Mouse (Mus musculus) heart, adult 2 months (tissue): ENCODE data around the gene Lfng.
A peak's percentile ranks its signal among the peaks of the same experiment; 100 is the strongest.

Experiments
- CTCF ChIP-seq: fragments of 200-600 bp; IDR thresholded peaks from 2 replicates; pipeline ENCODE4 v1.8.1; 2022; ENCODE audit warnings: antibody characterized with exemption, mild to moderate bottlenecking, moderate library complexity
- EP300 ChIP-seq: fragments of 200-500 bp; IDR thresholded peaks from 2 replicates; pipeline ENCODE4 v1.6.1; 2011; ENCODE audit warnings: low read depth, low read length, control low read depth; ENCODE audit not compliant: insufficient read depth

DNA sequence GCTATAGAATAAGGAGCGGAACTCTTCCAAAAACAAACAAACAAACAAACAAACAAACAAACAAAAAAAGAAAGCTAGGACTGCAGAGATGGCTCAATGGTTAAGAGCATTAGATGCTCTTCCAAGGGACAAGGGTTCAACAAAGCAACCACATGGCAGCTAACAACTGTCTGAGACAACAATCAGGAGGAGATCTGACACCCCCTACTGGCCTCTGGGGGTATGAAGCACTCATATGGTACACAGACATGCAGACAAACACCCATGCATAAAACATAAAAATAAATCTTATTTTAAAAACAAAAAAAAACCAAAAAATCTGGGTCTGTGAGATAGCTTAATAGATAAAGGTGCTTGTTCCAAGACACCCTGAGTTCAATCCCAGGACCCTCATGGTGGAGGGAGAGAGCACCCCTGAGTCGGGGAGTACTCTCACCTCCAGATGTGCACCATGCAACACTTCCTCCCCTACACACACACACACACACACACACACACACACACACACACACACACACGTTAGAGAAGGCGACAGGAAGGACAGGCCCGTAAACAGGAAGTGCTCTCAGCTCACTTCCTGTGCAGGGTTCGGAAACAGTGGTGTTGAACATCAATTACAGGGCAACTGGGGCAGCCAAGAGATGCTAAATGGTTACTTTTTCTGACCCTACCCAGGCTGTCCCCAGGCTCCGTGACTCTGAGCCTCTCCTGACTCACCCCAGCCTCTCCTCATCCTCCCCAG lies 29.4 kb downstream of the Lfng start:
- TF ChIP-seq CTCF, result peak; percentile 37
- peak; percentile 64 for TF ChIP-seq EP300
